Mouse (Mus musculus) midbrain, postnatal 0 days (tissue): ENCODE measurements around the gene Ccdc110. TPM values are rescaled to one million over a fixed set of nuclear protein-coding genes. Genes with fewer than 3 reads are reported as not detected.

ENCODE experiments used
- ATAC-seq: fragments of 200-750 bp; cut with Nextera tagmentation; 2 replicates; pipeline ENCODE4 v1.8.0; 2017; ENCODE audit warnings: moderate number of reproducible peaks, mild to moderate bottlenecking, moderate TSS enrichment, moderate library complexity; ENCODE audit not compliant: low FRiP score
- DNase-seq: peaks from one replicate; pipeline ENCODE4 v3.0.0-alpha.2; 2015; ENCODE audit warnings: low spot score
- H3K27ac ChIP-seq: fragments of 300-500 bp; sonication (generic); 2 replicates; pipeline ENCODE4 v1.5.1; 2014; ENCODE audit warnings: low read depth, mild to moderate bottlenecking, low read length, mixed read lengths
- H3K27me3 ChIP-seq: fragments of 300-500 bp; sonication (generic); 2 replicates; pipeline ENCODE4 v1.6.1; 2014; ENCODE audit warnings: low read length, control low read depth, mixed read lengths; ENCODE audit not compliant: insufficient read depth
- H3K36me3 ChIP-seq: fragments of 300-500 bp; sonication (generic); 2 replicates; pipeline ENCODE4 v1.6.1; 2014; ENCODE audit warnings: low read length, control low read depth, mixed read lengths; ENCODE audit not compliant: insufficient read depth
- H3K4me1 ChIP-seq: fragments of 300-500 bp; sonication (generic); 2 replicates; pipeline ENCODE4 v1.6.1; 2014; ENCODE audit warnings: mild to moderate bottlenecking, control low read depth, antibody characterized with exemption, low read length, mixed read lengths; ENCODE audit not compliant: insufficient read depth
- H3K4me2 ChIP-seq: fragments of 300-500 bp; sonication (generic); 2 replicates; pipeline ENCODE4 v1.6.1; 2014; ENCODE audit warnings: low read depth, mild to moderate bottlenecking, low read length, mixed read lengths; ENCODE audit not compliant: poor library complexity, severe bottlenecking
- H3K4me3 ChIP-seq: fragments of 300-500 bp; sonication (generic); 2 replicates; pipeline ENCODE4 v1.5.1; 2014; ENCODE audit warnings: low read depth, mild to moderate bottlenecking, low read length, moderate library complexity
- H3K9ac ChIP-seq: fragments of 300-500 bp; sonication (generic); replicated peaks from 2 replicates; pipeline ENCODE4 v1.6.1; 2014; ENCODE audit warnings: mild to moderate bottlenecking, low read length, moderate library complexity, mixed read lengths; ENCODE audit not compliant: poor library complexity, severe bottlenecking
- H3K9me3 ChIP-seq: fragments of 300-500 bp; sonication (generic); 2 replicates; pipeline ENCODE4 v1.6.1; 2016; ENCODE audit warnings: low read length, control low read depth
- CTCF ChIP-seq: IDR thresholded peaks from 2 replicates; pipeline ENCODE4 v1.5.1; 2016; ENCODE audit warnings: antibody characterized with exemption, mild to moderate bottlenecking
- WGBS: fragments of 180-500 bp; shearing (Covaris S2); extraction: QIAGEN DNeasy Blood & Tissue Kit; methylation state at CpG from one replicate; pipeline ENCODE4 v1.1.7; 2014; 5-methylcytosine and 5-hydroxymethylcytosine counted together
- polyA plus RNA-seq: library from polyadenylated mRNA; unstranded; fragments of >200 nt; fragmentation: Nextera tagmentation; extraction: Ambion mirVana; gene quantifications from 2 replicates; pipeline ENCODE4 v1.2.1, GENCODE M21; 2015
- total RNA-seq: library from RNA; depleted of rRNA; stranded (reverse); fragments of >200 nt; gene quantifications from 2 replicates; pipeline ENCODE4 v1.2.3, GENCODE M21; 2014; rRNA removed

Gene Ccdc110
- total and polyA plus RNA-seq, 2 experiments from 2014 or later: 0.07 to 0.16 TPM

GRCm38 (mm10) chr8:45986665-45987064, 52.2 kb downstream of the Ccdc110 start:
- no peak for ATAC-seq

GRCm38 (mm10) chr8:45988189-45988588, 53.8 kb downstream of the Ccdc110 start:
- Histone ChIP-seq H3K27me3 (no peaks in the 10 kb centered on the region), H3K4me3 (no peak overlapping the region), H3K36me3 (peaks cover 20% of the 10 kb centered on the region; the same call in 1 of the 2 replicates), H3K9ac (no peak overlapping the region), H3K4me1 (no peaks in the 10 kb centered on the region), H3K9me3 (no peaks in the 10 kb centered on the region), H3K27ac (no peak overlapping the region), H3K4me2 (no peak overlapping the region)
- no peak for TF ChIP-seq CTCF
- 59% methylated on average over 2 of the region's 2 CpGs for WGBS
- ATAC-seq (no peak), DNase-seq (no peak)

More at GRCm38 (mm10) chr8:45986665-45987064, 52.2 kb downstream of the Ccdc110 start:
- Histone ChIP-seq H3K27ac (no peak overlapping the region), H3K27me3 (no peaks in the 10 kb centered on the region), H3K9ac (no peak overlapping the region), H3K4me3 (no peak overlapping the region), H3K36me3 (peaks cover 24% of the 10 kb centered on the region; the same call in 1 of the 2 replicates), H3K4me1 (no peaks in the 10 kb centered on the region), H3K9me3 (no peaks in the 10 kb centered on the region), H3K4me2 (no peak overlapping the region)
- no peak for TF ChIP-seq CTCF
- 88% methylated on average over 3 of the region's 3 CpGs for WGBS
- DNase-seq: no peak

- H3K4me1 ChIP-seq: no peaks in the 10 kb centered on the region
- H3K9me3 ChIP-seq: no peaks in the 10 kb centered on the region
- no peak overlapping the region for H3K9ac ChIP-seq
- no peak for TF ChIP-seq CTCF
- DNase-seq: no peak
- H3K36me3 ChIP-seq: peaks cover 17% of the 10 kb centered on the region; the same call in 1 of the 2 replicates
- no peak overlapping the region for H3K27ac ChIP-seq
- WGBS: 91% methylated on average over 4 of the region's 4 CpGs
- ATAC-seq: no peak
- H3K4me3 ChIP-seq: no peak overlapping the region
- H3K4me2 ChIP-seq: no peak overlapping the region
- no peaks in the 10 kb centered on the region for H3K27me3 ChIP-seq
These were observed 56.4 kb downstream of the Ccdc110 start for GRCm38 (mm10) chr8:45990631-45991310.

Other genes starting within 250 kb of the Ccdc110 start
- gene Pdlim3, start 49.2 kb upstream of the Ccdc110 start, total RNA-seq: 6.6 and 10.7 TPM in 2 replicates
- 9.8 and 11.3 TPM in 2 replicates for gene Pdlim3, start 49.2 kb upstream of the Ccdc110 start, polyA plus RNA-seq
- gene 1700029J07Rik, start 40.6 kb downstream of the Ccdc110 start, total RNA-seq: 1.9 and 3.4 TPM in 2 replicates
- 3.9 and 5.1 TPM in 2 replicates for gene 1700029J07Rik, start 40.6 kb downstream of the Ccdc110 start, polyA plus RNA-seq
- 26.9 and 44.6 TPM in 2 replicates for gene Ufsp2, start 40.9 kb downstream of the Ccdc110 start, total RNA-seq
- gene Ufsp2, start 40.9 kb downstream of the Ccdc110 start, polyA plus RNA-seq: 51.9 and 56.9 TPM in 2 replicates
- 0.27 and 1.0 TPM in 2 replicates for gene Lrp2bp, start 64.7 kb downstream of the Ccdc110 start, total RNA-seq
- 0.17 and 0.35 TPM in 2 replicates for gene Lrp2bp, start 64.7 kb downstream of the Ccdc110 start, polyA plus RNA-seq
- gene Ankrd37, start 71.1 kb downstream of the Ccdc110 start, total RNA-seq: 4.3 and 13.8 TPM in 2 replicates
- gene Ankrd37, start 71.1 kb downstream of the Ccdc110 start, polyA plus RNA-seq: 13.4 and 15.4 TPM in 2 replicates
- gene Cfap97, start 217.2 kb downstream of the Ccdc110 start, total RNA-seq: 17.7 and 20.8 TPM in 2 replicates
- 27.6 and 32.1 TPM in 2 replicates for gene Cfap97, start 217.2 kb downstream of the Ccdc110 start, polyA plus RNA-seq
- 42.9 and 50.3 TPM in 2 replicates for gene Snx25, start 217.5 kb downstream of the Ccdc110 start, total RNA-seq
- gene Snx25, start 217.5 kb downstream of the Ccdc110 start, polyA plus RNA-seq: 8.7 and 10.5 TPM in 2 replicates